Mouse (Mus musculus) brain, embryonic 14.5 days (tissue): ENCODE results near the gene Esrp2. TPM values are rescaled to one million over a fixed set of nuclear protein-coding genes. Genes with fewer than 3 reads are reported as not detected.

Experiments
- DNase-seq: peaks from one replicate; pipeline ENCODE4 v3.0.0-alpha.2; 2011; ENCODE audit warnings: low read depth
- CTCF ChIP-seq: fragments of 200-500 bp; IDR thresholded peaks from 2 replicates; pipeline ENCODE4 v1.5.1; 2012; ENCODE audit warnings: inconsistent platforms, mild to moderate bottlenecking, moderate library complexity, borderline replicate concordance; ENCODE audit not compliant: insufficient read depth, insufficient read length; ENCODE audit errors: extremely low read depth
- POLR2A ChIP-seq: fragments of 200-500 bp; IDR thresholded peaks from 2 replicates; pipeline ENCODE4 v1.6.1; 2012; ENCODE audit warnings: mild to moderate bottlenecking, inconsistent platforms, borderline replicate concordance; ENCODE audit not compliant: poor library complexity, insufficient read depth, insufficient read length, severe bottlenecking; ENCODE audit errors: extremely low read depth
- polyA plus RNA-seq: library from polyadenylated mRNA; depleted of rRNA; stranded (reverse); fragments of >200 nt; gene quantifications from 2 replicates; pipeline ENCODE4 v1.2.3, GENCODE M21; 2012

Esrp2 gene
- polyA plus RNA-seq, 1 experiment, result 1.5 TPM

GRCm38 (mm10) chr8:106140191-106140590 is 3.4 kb upstream of the Esrp2 start:
- TF ChIP-seq CTCF, result no peak
- no peak for TF ChIP-seq POLR2A
- DNase-seq, result no peak

- DNase-seq, result no peak
- TF ChIP-seq POLR2A, result no peak
- TF ChIP-seq CTCF, result no peak
These were observed 1.8 kb upstream of the Esrp2 start for GRCm38 (mm10) chr8:106138616-106139015.

GRCm38 (mm10) chr8:106137906-106138477 is 1.2 kb upstream of the Esrp2 start:
- DNase-seq, result peak; percentile 56
- TF ChIP-seq CTCF (no peak), POLR2A (no peak)

GRCm38 (mm10) chr8:106137218-106137905 is 588 bp upstream of the Esrp2 start:
- DNase-seq, result no peak
- TF ChIP-seq CTCF (no peak), POLR2A (no peak)

GRCm38 (mm10) chr8:106135672-106136071 is 1.1 kb downstream of the Esrp2 start:
- TF ChIP-seq CTCF (no peak), POLR2A (no peak)
- DNase-seq, result no peak

- no peak for DNase-seq
- TF ChIP-seq CTCF (no peak), POLR2A (no peak)
These were observed 1.8 kb downstream of the Esrp2 start for GRCm38 (mm10) chr8:106134751-106135571.

GRCm38 (mm10) chr8:106133946-106134345 is 2.8 kb downstream of the Esrp2 start:
- TF ChIP-seq CTCF (no peak), POLR2A (no peak)
- DNase-seq, result no peak

GRCm38 (mm10) chr8:106133526-106133925 is 3.2 kb downstream of the Esrp2 start:
- no peak for DNase-seq
- TF ChIP-seq POLR2A (no peak), CTCF (no peak)

- TF ChIP-seq POLR2A (no peak), CTCF (no peak)
- no peak for DNase-seq
These were observed 4.4 kb downstream of the Esrp2 start for GRCm38 (mm10) chr8:106132356-106132755.

GRCm38 (mm10) chr8:106131488-106132222 is 5.1 kb downstream of the Esrp2 start:
- DNase-seq, result no peak
- TF ChIP-seq CTCF (no peak), POLR2A (no peak)

GRCm38 (mm10) chr8:106131021-106131420 is 5.8 kb downstream of the Esrp2 start:
- DNase-seq, result no peak
- TF ChIP-seq CTCF, result no peak
- no peak for TF ChIP-seq POLR2A
